Mouse (Mus musculus): Measurements from ENCODE around the gene Tars2.
A peak's percentile ranks its signal among the peaks of the same experiment; 100 is the strongest.

Tars2 gene

DNA sequence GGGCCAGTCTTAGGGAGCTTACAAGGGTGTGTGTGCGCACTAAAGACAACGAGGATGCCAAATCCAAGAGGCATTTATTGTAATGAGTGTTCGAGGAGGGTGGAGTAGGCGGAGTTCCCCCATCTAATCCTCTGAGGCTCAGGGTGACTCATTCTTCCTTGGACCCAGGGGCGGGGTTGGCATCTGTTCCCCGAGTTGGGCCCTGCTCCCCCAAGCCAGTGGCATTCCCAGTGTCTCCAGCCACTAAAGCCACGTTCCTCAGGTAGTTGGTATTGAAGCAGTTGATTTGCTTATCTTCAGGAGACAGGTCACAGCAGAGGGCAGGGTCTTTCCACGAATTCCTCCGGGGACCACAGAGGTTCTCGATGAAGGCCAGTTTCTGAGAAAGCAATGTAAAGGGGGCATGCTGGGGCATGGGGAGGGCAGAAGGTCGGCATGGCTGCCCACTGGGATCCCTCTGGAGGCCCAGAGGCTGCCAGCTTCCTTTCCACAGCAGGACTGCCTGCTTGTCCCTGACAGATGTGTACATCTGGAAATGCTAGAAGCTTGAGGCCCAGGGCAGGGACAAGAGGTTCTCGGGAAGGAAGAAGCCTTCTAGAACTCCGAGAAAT is 25.8 kb downstream of the Tars2 start:
- no peak for DNase-seq (ENCODE audit: low spot score)

DNA sequence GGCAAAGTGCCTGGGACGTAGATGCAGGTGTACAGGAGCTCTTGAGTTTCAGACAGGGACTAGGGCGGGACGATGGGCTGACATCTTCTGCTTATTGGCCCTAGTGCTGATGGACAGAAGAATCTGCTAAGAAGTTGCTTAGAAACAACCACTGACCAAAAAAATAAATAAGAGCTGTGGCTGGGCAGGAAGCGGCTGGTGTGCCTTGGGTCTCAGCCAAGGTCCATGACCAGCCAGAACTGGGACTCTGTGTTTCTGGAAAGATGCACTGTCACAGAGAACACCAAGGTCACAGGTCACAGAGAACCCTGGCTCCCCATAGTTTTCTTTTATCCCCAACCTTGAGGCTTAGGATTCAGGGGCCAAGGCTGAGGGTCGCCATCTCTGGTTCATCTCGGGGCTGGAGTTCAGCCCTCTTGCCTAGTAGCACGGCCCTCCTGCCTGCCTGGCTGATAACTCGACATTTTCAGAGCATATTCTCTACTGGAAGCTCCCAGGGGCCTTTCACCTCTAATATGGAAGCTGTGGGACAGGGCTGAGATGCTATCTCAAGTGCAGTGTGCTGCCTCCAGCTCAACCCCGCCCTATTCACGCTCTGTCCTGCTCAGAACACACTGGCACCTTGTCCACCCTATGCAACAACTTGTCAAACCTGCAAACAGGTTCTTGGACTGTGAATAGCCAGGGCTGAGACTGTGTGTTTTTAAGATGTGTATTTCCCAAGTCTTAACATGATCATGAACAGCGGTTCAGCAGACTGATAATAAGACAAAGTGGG is 27.1 kb downstream of the Tars2 start:
- DNase-seq (ENCODE audit: low spot score) = peak; percentile 81

DNA sequence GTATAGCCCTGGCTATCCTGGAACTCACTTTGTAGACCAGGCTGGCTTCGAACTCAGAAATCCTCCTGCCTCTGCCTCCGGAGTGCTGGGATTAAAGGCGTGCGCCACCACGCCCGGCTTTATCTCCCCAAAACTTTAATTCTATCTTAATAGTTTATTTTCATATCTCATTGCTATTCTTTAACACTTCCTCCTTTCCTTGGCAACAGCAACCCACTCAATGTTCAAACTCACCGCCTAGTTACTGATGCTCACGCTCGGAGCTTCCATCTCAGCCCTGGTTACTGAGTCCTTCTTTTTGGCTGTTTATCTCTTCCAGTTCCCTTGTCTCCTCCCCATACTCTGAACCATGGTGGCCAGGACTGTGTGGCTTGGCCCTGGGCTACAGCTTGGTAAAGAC is 27.7 kb downstream of the Tars2 start:
- DNase-seq (ENCODE audit: low spot score) = no peak

DNA sequence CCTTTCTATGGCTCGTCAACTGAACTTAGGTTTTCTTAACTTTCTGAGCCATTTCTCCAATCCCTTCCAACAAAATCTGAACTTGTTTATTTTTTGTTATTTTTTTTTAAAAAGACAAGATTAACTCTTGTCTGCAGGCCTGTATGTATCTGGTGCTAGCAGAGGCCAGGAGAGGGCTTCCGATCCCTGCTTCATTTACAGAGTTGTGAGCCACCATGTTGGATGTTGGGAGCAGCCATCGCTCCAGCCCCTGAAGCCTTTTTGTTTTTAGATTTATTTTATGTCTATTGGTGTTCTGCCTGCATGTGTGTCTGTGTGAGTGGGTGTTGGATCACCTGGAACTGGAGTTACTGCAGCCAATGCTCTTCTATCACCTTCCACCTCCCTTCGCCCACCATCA is 28.2 kb downstream of the Tars2 start:
- DNase-seq (ENCODE audit: low spot score) = no peak

DNA sequence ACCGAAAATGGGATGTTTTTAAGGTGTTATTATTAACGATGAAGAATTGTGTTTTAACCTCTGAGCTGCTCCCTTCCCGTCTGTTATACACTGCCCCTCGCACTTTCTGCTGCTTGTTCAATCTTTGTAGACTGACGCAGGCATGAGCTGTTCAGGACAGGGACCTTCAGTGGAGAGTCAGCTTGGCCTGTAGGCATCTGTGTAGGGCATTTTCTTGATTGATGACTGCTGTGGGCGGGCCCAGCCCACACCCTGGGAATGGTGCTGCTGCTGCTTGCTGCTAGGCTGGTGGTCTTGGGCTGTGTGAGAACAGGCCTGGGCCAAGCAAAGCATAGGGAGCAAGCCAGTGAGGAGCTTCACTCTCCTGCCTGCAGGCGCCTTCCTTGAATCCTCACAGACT is 29.6 kb downstream of the Tars2 start:
- no peak for DNase-seq (ENCODE audit: low spot score)

DNA sequence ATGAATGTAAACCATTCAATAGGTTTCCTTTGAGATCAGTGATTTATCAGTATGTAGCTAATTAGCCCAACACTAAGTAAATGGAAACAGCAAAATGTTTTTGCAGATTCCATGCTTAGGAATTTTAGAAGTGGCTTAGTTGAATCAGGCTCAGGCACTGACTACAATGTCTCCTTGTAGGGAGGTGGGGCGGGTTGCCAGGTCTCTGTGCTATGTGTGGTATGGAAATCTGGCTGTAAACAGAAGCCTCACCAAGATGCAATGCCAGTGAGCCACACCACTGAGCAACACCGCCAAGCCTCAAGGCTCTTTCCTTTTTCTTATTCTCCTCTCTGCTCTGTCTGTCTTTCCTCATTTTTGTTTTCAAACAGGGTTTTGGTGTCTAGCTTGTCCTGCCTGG is 31.1 kb downstream of the Tars2 start:
- DNase-seq (ENCODE audit: low spot score) = peak; percentile 29

DNA sequence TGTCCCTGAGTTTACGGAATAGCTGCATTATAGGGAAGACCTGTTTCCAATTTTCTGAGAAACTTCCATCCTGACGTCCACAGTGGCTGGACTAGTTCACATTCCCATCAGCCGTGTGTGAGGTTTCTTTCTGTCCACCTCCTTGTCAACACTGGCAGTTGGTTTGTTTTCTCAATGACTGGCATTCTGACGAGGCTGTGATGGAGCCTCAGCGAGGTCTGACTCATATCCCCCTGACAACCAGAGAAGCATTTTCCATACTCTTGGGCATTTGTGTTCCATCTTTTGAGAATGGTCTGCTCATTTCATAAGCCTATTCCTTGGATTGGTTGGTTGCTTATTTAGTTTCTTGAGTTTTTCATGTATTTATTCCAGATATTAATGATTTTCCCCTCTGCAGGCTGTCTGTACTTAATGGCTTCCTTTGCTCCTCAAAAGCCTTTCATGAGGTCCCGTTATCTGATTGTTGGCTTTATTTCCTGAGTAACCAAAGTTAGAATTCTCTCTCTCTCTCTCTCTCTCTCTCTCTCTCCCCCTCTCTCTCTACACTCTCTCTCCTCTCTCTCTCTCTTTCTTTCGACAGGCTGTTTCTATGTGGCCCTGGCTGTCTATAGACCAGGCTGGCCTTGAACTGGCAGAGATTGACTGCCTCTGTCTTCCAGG is 33.2 kb downstream of the Tars2 start:
- no peak for DNase-seq (ENCODE audit: low spot score)

DNA sequence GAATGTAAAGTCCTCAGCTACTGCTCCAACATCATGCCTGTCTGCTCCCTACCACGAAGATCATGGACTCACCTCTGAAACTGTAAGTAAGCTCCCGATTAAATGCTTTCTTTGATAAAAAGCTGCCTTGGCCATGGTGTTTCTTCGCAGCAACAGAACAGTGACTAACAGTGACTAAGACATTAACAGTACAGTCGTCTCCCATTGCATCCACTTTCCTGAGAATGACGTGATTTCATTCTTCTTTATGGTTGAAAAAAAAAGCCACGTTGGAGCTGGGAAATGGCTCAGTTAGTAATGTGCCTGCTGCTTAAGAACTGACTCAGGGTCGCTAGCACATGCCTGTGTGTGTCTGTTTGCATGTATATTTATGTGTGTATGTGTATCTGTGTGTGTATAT is 34.1 kb downstream of the Tars2 start:
- DNase-seq (ENCODE audit: low spot score) = no peak

DNA sequence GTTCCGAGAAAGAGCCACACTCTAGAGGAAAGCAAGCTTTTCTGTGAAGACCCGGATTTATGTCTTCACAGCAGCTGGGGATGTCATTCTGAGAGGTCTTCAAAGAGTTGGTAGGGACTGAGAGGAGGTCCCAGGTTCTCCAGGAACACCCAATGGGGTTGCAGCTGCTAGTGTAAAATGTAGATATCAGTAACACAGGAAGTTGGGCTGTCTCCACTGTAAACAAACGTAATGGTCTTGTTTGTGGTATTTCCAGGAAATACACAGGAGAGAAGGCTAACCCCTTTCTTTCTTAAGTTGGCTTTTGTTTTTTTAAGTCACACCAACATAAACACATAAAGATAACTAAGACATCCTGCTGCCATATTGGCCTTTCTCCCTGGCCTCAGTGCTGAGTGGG is 37.6 kb downstream of the Tars2 start:
- DNase-seq (ENCODE audit: low spot score) = peak; percentile 21

DNA sequence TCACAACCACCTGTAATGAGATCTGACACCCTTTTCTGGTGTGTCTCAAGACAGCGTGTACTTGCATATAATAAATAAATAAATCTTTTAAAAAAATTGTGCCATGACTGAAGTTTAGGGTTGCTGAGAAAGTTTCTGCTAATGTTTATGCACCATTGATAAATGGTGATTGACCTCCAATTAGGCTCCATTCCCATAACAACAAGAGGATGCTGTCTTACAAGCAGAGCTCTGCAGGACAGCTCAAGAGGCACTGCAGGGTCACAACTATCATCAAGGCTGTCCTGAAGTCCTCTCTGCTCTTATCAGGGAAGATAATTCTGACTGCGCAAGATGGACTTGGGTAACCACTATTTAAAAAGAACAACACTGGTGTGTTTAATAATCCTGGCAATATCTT is 41.9 kb downstream of the Tars2 start:
- no peak for DNase-seq (ENCODE audit: low spot score)

DNA sequence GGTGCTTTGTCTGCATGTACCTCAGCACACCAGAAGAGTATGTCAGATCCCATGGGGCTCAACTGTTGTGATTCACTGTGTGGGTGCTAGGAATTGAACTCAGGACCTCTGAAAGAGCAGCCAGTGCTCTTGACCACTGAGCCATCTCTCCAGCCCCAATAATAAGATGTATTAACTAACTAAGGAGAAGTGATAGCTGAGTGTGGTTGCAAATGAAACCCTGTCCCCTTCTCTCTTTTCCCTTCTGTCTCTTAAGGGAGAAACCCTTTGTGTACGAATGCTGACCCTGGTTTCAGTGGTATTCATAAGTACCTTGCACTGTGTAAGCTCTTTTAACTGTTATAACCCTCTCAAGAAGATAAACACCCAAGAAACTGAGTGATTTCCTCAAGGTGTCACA is 43.9 kb downstream of the Tars2 start:
- DNase-seq (ENCODE audit: low spot score) = no peak

DNA sequence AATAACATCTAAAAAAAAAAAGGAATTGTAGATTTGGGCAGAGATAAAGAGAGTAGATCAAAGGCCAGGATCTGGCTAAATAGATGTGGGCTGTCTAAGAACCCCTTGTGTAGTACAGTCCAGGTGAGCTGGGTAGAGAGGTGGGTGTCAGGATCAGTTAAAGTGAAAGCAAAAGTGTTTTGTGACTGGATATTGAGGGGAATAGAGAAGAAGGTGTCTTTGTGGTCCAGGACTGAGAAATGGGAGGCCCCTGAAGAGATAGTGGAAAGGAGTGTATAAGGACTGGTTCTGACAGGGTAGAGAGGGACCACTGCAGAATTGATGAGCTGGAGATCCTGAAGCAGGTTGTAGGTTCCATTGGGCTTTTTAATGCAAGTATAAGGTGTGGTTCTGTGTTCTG is 50.0 kb downstream of the Tars2 start:
- DNase-seq (ENCODE audit: low spot score) = no peak

DNA sequence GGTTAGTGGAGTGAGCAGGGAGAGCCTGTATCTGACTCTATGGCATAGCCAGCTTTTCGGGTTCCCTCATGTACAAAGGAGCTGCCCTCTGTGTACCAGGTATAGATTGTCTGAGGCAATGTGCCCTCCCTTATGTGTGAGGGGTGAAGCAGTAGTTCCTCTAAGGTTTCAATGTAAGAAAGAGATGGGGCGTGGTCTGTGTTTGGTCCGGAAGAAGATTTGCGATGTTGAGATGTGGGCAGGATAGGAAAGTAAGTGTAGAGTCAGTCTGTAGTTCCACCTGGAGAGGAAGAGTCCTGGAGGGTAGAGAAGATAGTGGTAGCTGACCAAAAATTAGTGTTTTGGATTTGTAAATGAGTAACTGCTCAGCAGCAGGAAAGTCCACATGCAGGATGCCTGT is 51.0 kb downstream of the Tars2 start:
- no peak for DNase-seq (ENCODE audit: low spot score)

DNA sequence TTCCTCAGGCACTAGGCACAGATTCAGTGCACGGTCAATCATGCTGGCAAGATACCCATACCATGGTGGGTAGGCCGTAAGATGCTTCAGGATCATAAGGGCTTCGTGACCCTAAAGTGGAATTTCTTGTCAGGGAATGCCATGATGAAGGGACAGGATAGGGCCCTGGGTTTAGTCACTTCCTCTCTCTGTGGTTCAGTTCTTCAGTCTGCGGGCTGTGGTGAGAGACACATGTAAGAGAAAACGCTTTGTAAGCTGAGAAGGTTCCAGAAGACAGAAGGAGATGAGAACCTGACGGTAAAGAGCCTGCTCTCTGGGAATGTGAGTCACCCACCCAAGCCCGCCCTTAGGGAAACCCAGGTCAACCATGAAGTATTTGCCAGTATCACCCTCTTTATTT is 52.5 kb downstream of the Tars2 start:
- no peak for DNase-seq (ENCODE audit: low spot score)

DNA sequence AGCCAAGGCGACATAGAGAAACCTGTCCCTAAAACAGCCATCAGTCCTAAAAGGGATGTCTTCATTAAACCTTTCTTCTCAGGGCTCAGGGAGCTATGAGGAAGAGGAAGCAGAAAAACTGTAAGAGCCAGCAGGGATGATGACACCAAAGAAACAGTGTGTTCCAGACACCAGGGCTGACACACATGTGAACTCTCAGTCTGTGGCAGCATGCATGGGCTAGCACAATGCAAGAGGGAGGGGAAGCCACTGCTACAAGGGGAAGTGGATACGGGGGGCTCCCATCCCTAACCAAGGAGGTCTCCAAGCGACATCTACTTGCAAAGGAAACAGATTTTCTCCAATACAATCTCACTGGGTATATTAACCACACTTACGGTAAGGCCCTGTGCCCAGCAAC is 53.7 kb downstream of the Tars2 start:
- DNase-seq (ENCODE audit: low spot score) = no peak

DNA sequence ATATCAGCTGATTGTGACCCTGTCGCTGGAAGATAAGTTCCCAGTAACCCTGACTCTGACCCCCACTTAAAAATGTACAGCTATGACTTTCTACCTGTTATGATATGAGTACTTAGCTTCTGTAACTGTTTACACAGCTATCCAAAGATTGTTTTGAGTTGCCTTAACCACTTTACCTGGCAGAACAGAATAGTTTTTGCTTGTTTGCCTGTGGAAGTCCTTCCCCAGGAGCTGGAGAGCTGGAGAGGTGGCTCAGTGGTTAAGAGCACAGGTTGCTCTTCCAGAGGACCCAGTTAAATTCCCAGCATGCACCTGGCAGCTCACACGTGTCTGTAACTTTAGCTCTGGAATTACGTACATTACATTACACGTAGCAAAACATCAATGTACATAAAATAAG is 55.4 kb downstream of the Tars2 start:
- peak; percentile 64 for DNase-seq (ENCODE audit: low spot score)

DNA sequence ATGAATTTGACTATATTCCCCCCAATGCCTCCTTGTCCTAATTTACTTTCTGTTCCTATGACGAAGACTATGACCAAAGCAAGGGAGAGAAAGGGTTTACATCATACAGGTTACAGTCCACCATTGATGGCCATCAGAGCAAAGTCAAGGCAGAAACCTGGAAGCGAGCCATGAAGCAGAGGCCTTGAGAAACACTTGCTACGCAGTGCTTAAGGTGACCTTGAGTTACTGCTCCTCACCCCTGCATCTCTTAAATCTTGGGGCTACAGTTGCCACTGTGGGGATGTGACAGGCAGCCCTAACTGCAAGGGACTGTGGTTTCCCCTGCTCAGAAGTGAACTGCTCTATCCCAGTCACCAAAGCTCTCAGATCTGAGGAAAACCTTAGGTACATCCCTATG is 56.7 kb downstream of the Tars2 start:
- no peak for DNase-seq (ENCODE audit: low spot score)

DNA sequence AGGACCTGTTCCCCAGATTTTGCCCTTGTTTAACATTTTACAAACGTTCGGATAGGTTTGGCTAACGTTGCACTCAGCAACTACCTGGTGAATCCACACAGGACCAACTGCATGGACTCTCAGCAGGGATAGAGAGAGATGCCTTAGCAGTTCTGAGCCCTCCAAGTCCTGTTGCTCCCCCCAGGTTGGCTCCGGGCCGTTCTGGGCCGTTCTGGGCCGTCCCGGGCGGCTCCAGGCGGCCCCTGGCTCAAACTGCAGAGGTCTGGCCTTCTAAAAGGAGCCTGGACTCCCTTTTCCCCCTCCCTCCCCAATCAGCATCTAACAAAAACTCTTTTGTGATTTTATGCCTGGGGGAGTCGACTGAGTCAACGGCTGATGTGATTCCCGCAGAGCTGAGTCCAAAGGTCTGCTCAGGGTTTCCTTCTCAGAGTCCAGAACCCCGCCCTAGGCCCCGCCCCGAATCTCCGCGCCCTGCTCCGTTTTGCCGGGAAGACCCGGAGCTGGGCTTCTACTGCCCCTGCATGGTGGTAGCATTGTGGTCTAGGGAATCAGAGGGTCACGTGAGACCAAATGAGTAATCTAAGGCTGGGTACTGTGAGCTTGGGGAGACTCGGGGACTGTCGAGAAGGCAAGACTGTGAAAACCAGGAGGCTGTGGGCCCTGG is 58.0 kb downstream of the Tars2 start:
- peak; percentile 80 for DNase-seq (ENCODE audit: low spot score)

DNA sequence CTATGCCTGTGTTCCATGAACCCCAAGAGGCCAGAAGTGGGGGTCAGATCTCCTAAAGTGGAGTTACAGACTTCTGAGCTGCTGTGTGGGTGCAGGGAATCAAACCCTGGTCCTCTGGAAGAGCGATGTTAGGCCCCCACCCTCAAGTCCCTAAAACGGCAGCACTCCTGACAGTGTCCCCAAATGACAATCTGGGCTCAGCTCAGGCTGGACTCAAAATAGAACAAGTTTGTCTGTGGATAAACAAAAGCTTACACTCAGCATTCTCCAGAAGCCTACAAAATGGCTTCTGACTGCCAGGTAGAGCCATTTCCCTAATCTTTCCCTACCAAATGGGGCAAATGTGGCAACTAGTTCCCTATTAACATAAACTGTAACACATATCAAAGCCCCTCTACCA is 58.9 kb downstream of the Tars2 start:
- no peak for DNase-seq (ENCODE audit: low spot score)

DNA sequence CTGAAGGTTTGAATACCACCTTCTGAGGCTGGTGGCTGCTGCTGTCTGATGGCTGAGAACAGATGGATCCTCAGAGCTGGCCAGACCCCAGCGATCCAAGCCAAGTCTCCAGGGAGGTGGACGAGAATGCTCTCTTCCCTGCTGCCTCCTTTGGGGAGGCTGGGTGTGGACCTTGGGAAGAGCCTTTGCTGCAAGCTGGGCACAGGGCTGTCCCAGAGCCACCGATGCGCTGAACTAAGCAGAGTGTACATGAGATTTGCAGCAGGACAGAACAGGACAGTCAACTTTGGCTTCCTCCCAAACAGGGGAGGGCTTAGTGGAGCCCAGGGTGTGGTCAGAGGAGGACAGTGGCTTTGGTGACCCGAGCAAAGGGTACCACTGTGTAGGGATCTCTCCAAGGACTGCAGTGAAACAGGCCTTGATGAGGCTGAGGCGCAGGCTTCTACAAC is 59.7 kb downstream of the Tars2 start:
- DNase-seq (ENCODE audit: low spot score) = no peak

DNA sequence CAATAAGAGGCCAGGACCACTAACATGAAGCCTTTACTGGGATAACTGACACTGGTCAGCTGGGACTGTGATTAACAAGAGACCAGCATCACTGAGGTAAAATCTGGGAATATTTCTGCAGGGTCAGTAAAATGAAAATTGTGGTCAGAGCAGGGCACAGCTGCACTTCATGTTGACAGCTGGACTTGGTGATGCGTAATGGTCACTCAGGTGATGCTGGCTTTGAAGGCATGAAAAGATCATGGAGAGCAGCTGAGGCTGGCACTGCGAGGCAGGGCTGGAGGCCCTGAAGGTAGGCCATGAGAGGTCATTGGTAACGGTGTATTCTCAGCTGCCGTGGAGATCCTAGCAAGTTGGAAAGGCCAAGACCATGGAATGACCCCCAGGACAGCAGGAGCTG is 61.7 kb downstream of the Tars2 start:
- no peak for DNase-seq (ENCODE audit: low spot score)

DNA sequence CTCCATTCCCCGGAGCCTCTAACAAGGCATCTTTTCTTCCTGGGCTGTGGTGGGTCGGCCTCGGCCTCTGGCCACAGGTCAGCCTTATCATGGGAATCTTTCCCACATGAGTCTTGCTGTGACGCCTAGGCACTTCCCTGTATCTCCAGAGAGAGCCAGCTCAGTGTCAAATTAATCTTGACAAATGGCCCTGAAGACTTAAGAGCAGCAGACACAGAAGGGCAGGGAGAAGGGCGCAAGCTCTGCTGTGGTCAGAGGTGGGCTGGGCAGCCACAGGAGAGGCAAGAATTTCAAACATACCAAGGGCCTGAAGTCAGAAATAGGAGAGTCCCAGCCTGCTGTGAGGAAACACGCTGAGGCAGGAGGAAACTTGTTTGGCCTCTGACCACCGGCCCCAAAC is 63.6 kb downstream of the Tars2 start:
- DNase-seq (ENCODE audit: low spot score) = peak; percentile 80

DNA sequence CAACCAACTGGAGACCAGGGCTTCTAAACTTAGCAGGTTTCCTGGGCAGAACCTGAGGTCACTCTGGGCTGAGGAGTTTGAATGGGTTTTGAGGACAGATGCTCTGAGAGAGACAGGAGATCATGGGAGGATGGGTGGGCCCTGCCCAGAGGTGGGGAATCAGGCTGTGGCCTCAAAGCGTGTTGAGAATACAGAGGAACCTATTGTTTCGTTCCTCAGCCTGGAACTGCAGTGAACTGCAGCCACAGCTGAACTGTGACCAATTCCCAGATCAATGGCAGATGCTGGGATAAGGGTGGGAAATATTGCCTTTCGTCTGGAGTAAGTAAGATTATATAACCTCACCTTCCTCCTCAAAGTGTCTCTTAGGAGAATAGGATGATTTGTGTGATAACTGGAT is 64.2 kb downstream of the Tars2 start:
- no peak for DNase-seq (ENCODE audit: low spot score)

Measured in lung, postnatal 25 days (tissue).